Mouse (Mus musculus) left cerebral cortex, adult 8-10 months (tissue): Measurements from ENCODE around the gene Mis18a. TPM values are rescaled to one million over a fixed set of nuclear protein-coding genes. Genes with fewer than 3 reads are reported as not detected.

ENCODE experiments used
- DNase-seq, 2 experiments: peaks; one replicate each; pipeline ENCODE4 v3.0.0; 2022; ENCODE audit warnings: low spot score in 2 of 2
- total RNA-seq, 4 experiments: library from RNA; stranded (reverse); gene quantifications; 2 replicates each; pipeline ENCODE4 v1.2.4; 2022

Mis18a gene
- total RNA-seq, 4 experiments from 2014 or later = 4.4 to 10.2 (median 6.4) TPM

GRCm38 (mm10) chr16:90704161-90704825 is 22.9 kb downstream of the Mis18a start:
- DNase-seq = no peak

DNA sequence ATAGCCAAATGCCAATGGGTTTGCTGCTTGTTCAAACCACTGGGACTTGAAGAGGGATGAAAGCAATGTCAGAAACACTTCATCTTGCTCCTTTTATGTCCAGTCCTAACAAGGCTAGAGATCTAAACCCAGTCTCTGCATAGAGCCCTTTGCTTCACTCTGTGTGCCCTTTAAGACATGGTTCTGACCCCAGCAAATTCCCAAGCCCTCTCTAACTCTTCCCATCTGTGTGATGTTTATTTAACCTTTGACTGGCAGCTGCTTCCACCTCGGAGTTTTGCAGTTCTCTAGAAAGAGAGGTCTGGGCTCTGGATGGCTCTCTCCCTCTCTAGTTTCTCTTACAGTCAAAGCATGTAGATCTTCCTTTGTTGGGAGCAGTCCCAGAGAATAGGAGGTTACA is 23.6 kb downstream of the Mis18a start:
- no peak for DNase-seq

DNA sequence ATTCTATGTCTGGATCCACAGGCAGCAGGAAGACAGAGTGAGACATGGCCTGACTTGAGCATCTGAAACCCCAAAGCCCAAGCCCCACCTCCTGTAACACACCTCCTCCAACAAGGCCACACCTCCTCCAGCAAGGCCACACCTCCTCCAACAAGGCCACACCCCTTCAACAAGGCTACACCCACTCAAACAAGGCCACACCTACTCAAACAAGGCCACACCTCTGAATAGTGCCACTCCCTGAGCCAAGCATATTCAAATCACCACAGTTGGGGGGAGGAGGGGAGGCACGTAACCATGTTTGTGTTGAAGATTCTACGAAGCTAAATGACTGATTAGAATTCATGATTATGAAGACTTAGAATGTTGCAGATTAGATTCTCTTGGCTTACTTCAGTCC is 25.7 kb downstream of the Mis18a start:
- DNase-seq = no peak

DNA sequence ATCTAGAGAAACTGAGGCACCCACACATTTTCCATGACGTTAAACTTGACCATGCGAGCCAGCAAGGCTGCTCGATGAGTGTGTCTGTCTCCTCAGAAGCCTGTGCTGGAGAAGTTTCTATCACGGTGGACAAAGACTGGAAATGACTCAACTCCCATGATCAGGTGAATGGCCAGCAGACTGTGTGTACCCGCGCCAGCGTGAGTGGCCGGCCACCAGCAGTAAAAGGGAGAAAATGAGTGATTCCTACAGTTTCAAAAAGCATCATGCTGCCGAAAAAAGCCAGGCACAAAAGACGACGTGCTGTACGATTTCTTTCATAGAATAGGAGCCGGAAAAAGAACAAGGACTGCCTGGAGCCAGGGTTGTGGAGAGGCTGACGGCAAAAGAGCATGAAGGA is 27.8 kb downstream of the Mis18a start:
- no peak for DNase-seq

- DNase-seq = no peak
Measured at GRCm38 (mm10) chr16:90696306-90696705, 30.9 kb downstream of the Mis18a start.

DNA sequence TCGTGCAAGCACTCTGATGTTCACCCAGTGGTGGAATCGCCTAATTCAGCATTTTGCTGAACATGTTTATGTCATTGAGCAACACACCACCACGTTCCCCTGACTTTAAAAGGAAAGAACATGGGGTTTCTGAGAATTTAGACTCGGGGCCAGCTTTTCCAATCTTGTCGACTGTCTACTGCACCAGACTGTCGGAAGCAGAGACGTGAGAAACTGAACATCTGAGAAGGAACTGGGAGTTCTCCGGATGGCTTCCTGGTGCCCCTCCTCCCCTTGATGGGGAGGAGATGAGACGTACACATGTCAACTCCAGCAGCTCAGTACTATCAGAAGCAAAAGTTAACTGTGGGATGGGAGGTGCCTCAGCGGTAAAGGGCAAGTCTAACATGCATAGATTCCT is 32.1 kb downstream of the Mis18a start:
- no peak for DNase-seq

- no peak for DNase-seq
Measured at GRCm38 (mm10) chr16:90694719-90695118, 32.5 kb downstream of the Mis18a start.

- DNase-seq = no peak
Measured at GRCm38 (mm10) chr16:90693625-90694024, 33.6 kb downstream of the Mis18a start.

- peak in 1 of 2 experiments; percentile 57 for DNase-seq
Measured at GRCm38 (mm10) chr16:90692704-90693385, 34.4 kb downstream of the Mis18a start.

GRCm38 (mm10) chr16:90687687-90688263 is 39.4 kb downstream of the Mis18a start:
- DNase-seq = no peak

- DNase-seq = no peak
Measured at GRCm38 (mm10) chr16:90687011-90687410, 40.2 kb downstream of the Mis18a start.

- no peak for DNase-seq
Measured at GRCm38 (mm10) chr16:90684092-90684491, 43.1 kb downstream of the Mis18a start.

GRCm38 (mm10) chr16:90679984-90680383 is 47.2 kb downstream of the Mis18a start:
- DNase-seq = no peak

DNA sequence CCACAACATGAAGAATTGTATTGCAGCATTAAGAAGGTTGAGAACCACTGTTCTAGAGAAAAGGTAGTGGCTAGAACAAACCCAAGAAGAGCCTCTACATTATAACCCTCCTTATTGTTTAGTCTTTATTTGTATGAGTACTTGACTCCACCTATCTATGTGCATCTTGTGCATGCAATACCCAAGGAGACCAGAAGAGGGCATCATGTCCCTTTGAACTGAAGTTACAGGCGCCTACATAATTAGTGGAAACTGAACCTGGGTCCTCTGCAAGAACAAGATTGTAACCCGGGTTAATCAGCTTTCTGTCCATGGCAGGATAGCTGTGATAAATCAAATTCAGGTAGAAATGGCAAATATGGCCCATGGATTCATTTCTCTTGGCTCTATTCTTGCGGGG is 48.4 kb downstream of the Mis18a start:
- DNase-seq = no peak

- DNase-seq = no peak
Measured at GRCm38 (mm10) chr16:90676920-90677574, 50.2 kb downstream of the Mis18a start.

GRCm38 (mm10) chr16:90674651-90675050 is 52.6 kb downstream of the Mis18a start:
- DNase-seq = no peak

- DNase-seq = peak in 1 of 2 experiments; percentile 48
Measured at GRCm38 (mm10) chr16:90673507-90674354, 53.5 kb downstream of the Mis18a start.
